Mouse (Mus musculus) small intestine, adult 2 months (tissue): Measurements from ENCODE around the gene Nfe2l2.

Experiments
- CTCF ChIP-seq: fragments of 200-500 bp; IDR thresholded peaks from 2 replicates; pipeline ENCODE4 v1.5.1; 2012; ENCODE audit warnings: low read depth, mild to moderate bottlenecking, control low read depth, inconsistent platforms, low read length, moderate library complexity, mixed read lengths; ENCODE audit not compliant: insufficient replicate concordance, insufficient read length; ENCODE audit errors: extremely low read depth
- POLR2A ChIP-seq: fragments of 200-500 bp; IDR thresholded peaks from 2 replicates; pipeline ENCODE4 v1.6.1; 2012; ENCODE audit warnings: low read depth, mild to moderate bottlenecking, control low read depth, inconsistent platforms, low read length, moderate library complexity

DNA sequence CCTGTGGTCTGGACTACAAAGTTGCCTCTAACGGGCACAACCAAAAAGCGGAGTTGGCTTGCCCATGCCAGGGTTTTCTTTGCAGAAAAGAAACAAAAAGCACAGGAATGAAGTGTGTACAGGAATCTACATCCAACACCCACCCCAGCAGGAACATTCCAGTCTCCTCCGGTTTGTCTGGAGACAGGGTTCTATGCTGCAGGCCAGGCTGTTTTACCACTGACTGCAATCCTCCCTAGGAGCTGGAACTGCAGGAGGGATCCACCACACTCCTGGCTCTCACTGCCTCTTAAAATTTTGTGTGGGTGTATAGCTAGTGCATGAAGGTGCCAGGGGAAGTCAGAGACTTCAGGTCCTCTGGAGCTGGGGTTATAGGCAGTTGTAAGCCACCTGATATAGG lies 5.6 kb downstream of the Nfe2l2 start:
- TF ChIP-seq CTCF (no peak), POLR2A (no peak)
